Mouse (Mus musculus) kidney, adult 9 months (tissue): ENCODE data around the gene Atxn7l3b.

Experiments used
- DNase-seq: peaks from one replicate; pipeline ENCODE4 v3.0.0; 2022

Atxn7l3b gene

GRCm38 (mm10) chr10:112928452-112929221 lies at the start of gene Atxn7l3b:
Gene Atxn7l3b (minus strand): TSS chr10:112929001.
- DNase-seq = peak; percentile 97

GRCm38 (mm10) chr10:112977586-112977985 lies 48.8 kb upstream of the Atxn7l3b start:
- DNase-seq = no peak

GRCm38 (mm10) chr10:112973286-112974026 lies 44.7 kb upstream of the Atxn7l3b start:
- peak; percentile 36 for DNase-seq

- no peak for DNase-seq
These were observed 41.3 kb upstream of the Atxn7l3b start for GRCm38 (mm10) chr10:112970002-112970589.

- DNase-seq = no peak
These were observed 38.8 kb upstream of the Atxn7l3b start for GRCm38 (mm10) chr10:112967578-112967977.

GRCm38 (mm10) chr10:112962216-112962615 lies 33.4 kb upstream of the Atxn7l3b start:
- DNase-seq = peak; percentile 62

GRCm38 (mm10) chr10:112954140-112954539 lies 25.3 kb upstream of the Atxn7l3b start:
- no peak for DNase-seq

GRCm38 (mm10) chr10:112948453-112948852 lies 19.7 kb upstream of the Atxn7l3b start:
- DNase-seq = no peak

GRCm38 (mm10) chr10:112929222-112929615 lies 418 bp upstream of the Atxn7l3b start:
- DNase-seq = no peak

- DNase-seq = no peak
These were observed 1.8 kb downstream of the Atxn7l3b start for GRCm38 (mm10) chr10:112926961-112927360.

- DNase-seq = no peak
These were observed 2.5 kb downstream of the Atxn7l3b start for GRCm38 (mm10) chr10:112926271-112926670.

- DNase-seq = no peak
These were observed 12.1 kb downstream of the Atxn7l3b start for GRCm38 (mm10) chr10:112916575-112917190.

GRCm38 (mm10) chr10:112900243-112900642 lies 28.6 kb downstream of the Atxn7l3b start:
- no peak for DNase-seq

- DNase-seq = no peak
These were observed 29.0 kb downstream of the Atxn7l3b start for GRCm38 (mm10) chr10:112899796-112900195.

- no peak for DNase-seq
These were observed 32.2 kb downstream of the Atxn7l3b start for GRCm38 (mm10) chr10:112896636-112897035.

GRCm38 (mm10) chr10:112893622-112894252 lies 35.1 kb downstream of the Atxn7l3b start:
- no peak for DNase-seq

GRCm38 (mm10) chr10:112884064-112884463 lies 44.7 kb downstream of the Atxn7l3b start:
- no peak for DNase-seq

- DNase-seq = no peak
These were observed 45.2 kb downstream of the Atxn7l3b start for GRCm38 (mm10) chr10:112883688-112884004.

- DNase-seq = peak; percentile 72
These were observed 45.8 kb downstream of the Atxn7l3b start for GRCm38 (mm10) chr10:112882789-112883687.

GRCm38 (mm10) chr10:112882149-112882548 lies 46.7 kb downstream of the Atxn7l3b start:
- peak; percentile 7 for DNase-seq

- no peak for DNase-seq
These were observed 52.0 kb downstream of the Atxn7l3b start for GRCm38 (mm10) chr10:112876655-112877393.
